Mouse (Mus musculus): ENCODE measurements around the gene Rtp1.
A peak's percentile ranks its signal among the peaks of the same experiment; 100 is the strongest.

The Rtp1 gene

GRCm38 (mm10) chr16:23456534-23456933, 27.6 kb downstream of the Rtp1 start:
- DNase-seq (ENCODE audit: low spot score in 2 of 2): no peak

GRCm38 (mm10) chr16:23457338-23457737, 28.4 kb downstream of the Rtp1 start:
- DNase-seq (ENCODE audit: low spot score in 2 of 2): no peak

GRCm38 (mm10) chr16:23458906-23459588, 30.1 kb downstream of the Rtp1 start:
- DNase-seq (ENCODE audit: low spot score in 2 of 2): no peak

GRCm38 (mm10) chr16:23463671-23464347, 34.9 kb downstream of the Rtp1 start:
- no peak for DNase-seq (ENCODE audit: low spot score in 2 of 2)

- DNase-seq (ENCODE audit: low spot score in 2 of 2): no peak
Measured at GRCm38 (mm10) chr16:23471551-23471950, 42.6 kb downstream of the Rtp1 start.

GRCm38 (mm10) chr16:23472046-23472445, 43.1 kb downstream of the Rtp1 start:
- no peak for DNase-seq (ENCODE audit: low spot score in 2 of 2)

GRCm38 (mm10) chr16:23475651-23476050, 46.7 kb downstream of the Rtp1 start:
- DNase-seq (ENCODE audit: low spot score in 2 of 2): no peak

- DNase-seq (ENCODE audit: low spot score in 2 of 2): no peak
Measured at GRCm38 (mm10) chr16:23476598-23476997, 47.7 kb downstream of the Rtp1 start.

GRCm38 (mm10) chr16:23479872-23480603, 51.1 kb downstream of the Rtp1 start:
- peak in 1 of 2 experiments; percentile 37 for DNase-seq (ENCODE audit: low spot score in 2 of 2)

- no peak for DNase-seq (ENCODE audit: low spot score in 2 of 2)
Measured at GRCm38 (mm10) chr16:23482218-23482617, 53.3 kb downstream of the Rtp1 start.

GRCm38 (mm10) chr16:23482846-23483245, 53.9 kb downstream of the Rtp1 start:
- DNase-seq (ENCODE audit: low spot score in 2 of 2): no peak

- no peak for DNase-seq (ENCODE audit: low spot score in 2 of 2)
Measured at GRCm38 (mm10) chr16:23483292-23483691, 54.4 kb downstream of the Rtp1 start.
